Mouse (Mus musculus): ENCODE measurements around the gene Wfdc21.

DNA sequence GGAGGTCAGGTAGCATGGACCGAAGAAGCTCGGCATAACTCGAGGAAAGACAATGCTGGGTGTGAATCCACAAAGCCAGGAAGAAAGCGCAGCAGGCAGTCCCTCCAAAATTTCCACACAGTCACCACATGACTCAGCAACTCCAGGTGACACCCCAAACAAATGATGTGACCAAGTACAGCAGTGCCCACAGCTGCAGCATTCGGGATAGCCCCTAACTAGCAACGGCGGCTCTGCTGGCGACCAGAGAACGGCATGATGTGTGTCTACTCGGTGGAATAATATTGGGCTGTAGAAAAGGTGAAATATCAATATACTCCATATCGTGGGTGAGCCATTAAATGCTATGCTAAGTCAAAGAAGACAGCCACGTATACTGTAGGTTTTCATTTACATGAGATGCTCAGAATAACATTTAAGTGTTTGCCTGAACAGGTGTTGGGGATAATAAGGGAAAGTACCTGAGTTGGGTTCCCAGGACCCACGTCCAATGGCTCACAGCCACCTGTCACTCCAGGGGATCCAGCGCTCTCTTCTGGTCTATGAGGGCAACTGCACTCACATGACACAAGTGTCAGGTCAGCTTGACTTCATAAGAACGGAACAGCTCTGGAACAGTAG is 40.8 kb downstream of the Wfdc21 start:
- TF ChIP-seq CTCF (IDR thresholded peaks at IDR 0.05; ENCODE audit: borderline replicate concordance, insufficient read depth, low read depth, low read length) (no peak), POLR2A (IDR thresholded peaks at IDR 0.05; ENCODE audit: borderline replicate concordance, insufficient read depth, low read length) (no peak)

Measured in cerebellum, adult 2 months (tissue).